Mouse (Mus musculus): Measurements from ENCODE around the gene Fhod1. TPM values are rescaled to one million over a fixed set of nuclear protein-coding genes. Genes with fewer than 3 reads are reported as not detected.

The Fhod1 gene
- total RNA-seq (2015) = 5.0 and 6.2 TPM in 2 replicates
- 2.3 and 2.9 TPM in 2 replicates for total RNA-seq (2017)

DNA sequence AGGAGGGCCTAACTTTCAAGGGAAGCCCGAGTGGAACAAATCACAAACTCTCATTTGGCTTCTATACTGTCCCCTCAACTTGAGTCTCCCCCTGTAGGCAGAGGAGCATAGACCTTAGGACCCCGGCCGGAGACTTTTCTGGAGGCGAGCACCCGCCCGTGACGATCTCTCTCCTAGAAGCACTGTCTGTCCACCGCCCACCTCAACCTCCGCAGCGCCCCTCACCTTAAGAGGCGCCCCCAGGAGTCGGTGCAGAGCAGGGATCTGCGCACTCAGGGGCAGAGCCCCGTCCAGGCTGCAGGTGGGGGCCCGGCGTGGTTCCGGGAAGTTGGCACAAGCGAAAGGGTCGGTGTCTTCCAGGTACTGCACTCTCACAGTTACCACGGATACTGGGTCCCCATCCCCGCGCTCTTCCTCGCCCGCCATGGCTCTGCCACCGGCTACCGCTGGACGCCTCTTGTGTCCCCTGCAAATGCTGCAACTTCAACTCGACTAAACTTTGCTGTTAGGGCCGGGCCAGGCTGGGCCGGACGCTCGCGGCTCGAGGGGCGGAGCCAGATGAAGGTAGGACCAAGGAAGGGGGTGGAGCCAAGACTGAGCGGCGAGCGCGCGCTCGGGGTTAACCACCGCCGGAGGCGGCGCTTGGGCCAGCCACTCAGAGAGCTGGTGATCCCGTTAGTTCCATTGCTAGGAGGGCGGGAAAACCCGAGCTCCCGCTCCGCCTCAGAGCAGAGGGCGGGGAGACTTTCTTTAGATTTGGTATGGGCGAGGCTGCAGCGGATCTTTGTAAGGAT is at the start of gene Fhod1:
Gene Fhod1 (minus strand): TSS at position 526 of the 794 bp plus-strand sequence.
- peak; percentile 86 for ATAC-seq (replicated peaks; ENCODE audit: poor library complexity)

DNA sequence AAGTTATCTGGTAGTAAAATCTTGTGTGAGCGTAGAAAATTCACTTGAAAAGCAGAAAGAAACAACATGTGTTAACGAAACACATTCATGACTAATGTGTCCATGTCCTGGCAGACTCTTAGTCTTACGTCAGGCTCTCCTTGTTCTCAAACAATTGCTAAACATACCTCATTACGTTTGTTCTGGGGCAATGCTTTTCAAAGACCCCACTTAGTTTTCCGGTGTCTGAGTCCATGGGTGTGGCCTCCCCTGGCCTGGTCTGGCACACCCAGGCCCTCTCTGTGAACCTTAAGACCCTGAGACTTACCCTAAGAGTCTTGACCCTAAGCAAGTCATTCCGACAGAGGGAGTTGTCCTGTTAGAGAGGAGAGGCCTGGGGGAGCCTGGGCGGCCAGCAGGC is 46.2 kb upstream of the Fhod1 start:
- no peak for ATAC-seq (replicated peaks; ENCODE audit: poor library complexity)

DNA sequence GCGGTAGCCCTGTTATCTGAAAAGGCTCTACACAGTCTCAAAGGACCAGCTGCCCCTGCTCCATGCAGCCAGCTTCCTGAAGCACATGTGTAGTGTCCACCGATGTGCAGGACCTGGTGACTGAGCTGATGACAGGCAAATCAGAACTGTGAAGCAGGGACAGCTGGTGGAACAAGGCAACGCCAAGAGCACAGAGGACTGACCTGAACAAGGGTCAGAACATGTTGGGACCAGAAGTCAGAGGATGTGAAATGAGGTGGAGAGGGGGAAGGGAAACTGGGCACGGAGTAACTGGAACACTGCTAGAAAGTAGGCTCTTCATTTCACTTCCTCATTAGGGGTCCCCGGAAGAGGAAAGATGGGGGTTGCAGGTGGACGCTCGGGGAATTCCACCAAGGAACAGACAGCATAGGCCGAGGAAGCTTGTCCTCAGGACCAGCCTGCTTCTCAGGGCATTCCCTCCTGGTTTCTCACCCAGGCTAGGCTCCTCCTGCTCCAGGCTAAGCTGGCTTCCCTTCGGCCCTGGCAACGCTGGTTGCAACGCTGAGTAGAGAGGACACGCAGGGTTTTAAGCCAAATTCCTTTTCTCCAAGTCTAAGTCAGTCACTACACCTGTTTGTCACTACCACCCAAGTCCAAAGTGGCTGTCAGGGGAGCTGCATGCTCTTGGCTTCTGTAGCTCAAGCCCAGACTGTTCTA is 45.5 kb upstream of the Fhod1 start:
- peak; percentile 54; the same call in 1 of the 2 replicates for ATAC-seq (replicated peaks; ENCODE audit: poor library complexity)

DNA sequence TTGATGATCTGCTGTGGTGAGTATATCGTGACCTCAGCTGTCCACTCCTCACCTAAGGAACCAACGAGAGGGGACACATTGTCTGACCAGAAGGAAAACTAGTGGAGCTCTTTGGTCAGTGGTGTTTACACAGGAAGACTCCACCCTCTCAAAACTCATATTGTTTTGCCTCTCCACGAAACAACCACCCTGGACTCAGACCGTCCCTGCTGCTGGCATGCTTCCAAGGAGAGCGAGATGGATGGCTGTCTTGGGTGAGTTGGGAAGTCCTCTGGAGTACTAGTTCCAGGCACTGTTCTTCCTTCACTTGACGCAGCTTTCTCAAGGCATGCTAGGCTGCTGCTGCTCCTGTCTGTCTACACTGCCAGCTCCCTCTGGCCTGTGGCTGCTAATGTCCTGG is 41.3 kb upstream of the Fhod1 start:
- ATAC-seq (replicated peaks; ENCODE audit: poor library complexity) = no peak

DNA sequence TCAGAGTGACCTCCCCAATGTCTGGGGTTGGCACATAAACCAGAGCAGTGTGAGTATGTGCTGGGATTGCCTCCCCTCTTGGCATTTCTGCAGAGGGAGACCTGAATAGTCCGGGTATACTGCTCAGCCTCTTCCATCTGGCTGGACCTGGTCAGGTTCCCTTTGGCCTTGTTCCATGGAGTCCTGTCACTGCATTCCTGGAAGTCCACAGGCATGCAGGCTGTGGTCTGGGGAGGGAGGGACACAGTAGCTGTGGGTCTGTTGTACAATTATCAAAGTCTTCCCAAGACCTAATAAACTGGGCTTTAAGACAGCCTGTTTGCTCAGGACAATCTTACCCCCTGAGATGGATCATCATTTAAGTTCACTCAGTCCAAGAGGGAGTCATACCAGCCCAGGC is 39.4 kb upstream of the Fhod1 start:
- ATAC-seq (replicated peaks; ENCODE audit: poor library complexity) = no peak

DNA sequence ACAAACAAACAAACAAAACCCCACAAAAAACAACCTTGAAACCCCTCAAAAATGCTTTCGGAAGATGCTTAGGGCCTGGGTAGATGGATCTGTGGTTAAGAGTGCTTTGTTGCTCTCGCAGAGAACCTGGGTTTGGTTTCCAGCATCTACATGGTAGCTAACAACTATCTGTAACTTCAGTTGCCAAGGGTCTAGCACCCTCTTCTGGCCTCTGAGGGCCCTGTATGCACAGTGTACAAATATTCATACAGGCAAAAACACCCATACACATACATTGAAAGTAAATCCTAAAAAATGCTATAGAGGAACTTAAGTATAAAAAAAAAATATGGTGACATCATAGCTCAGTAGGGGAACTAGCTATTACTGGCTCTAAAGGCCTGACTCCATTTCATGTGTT is 36.3 kb upstream of the Fhod1 start:
- ATAC-seq (replicated peaks; ENCODE audit: poor library complexity) = peak; percentile 37

DNA sequence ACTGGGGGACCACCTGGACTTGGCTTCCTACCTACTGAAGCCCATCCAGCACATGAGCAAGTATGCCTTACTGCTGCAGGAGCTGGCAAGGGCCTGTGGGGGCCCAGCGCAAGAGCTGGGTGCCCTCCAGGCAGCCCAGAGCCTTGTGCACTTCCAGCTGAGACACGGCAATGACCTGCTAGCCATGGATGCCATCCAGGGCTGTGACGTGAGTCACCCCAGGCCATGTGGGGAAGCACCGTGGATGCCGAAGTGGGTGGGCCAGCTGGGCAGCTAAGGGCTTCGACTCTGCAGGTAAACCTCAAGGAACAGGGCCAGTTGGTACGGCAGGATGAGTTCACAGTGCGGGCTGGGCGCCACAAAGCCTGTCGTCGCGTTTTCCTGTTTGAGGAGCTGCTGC is 32.6 kb upstream of the Fhod1 start:
- ATAC-seq (replicated peaks; ENCODE audit: poor library complexity) = no peak

DNA sequence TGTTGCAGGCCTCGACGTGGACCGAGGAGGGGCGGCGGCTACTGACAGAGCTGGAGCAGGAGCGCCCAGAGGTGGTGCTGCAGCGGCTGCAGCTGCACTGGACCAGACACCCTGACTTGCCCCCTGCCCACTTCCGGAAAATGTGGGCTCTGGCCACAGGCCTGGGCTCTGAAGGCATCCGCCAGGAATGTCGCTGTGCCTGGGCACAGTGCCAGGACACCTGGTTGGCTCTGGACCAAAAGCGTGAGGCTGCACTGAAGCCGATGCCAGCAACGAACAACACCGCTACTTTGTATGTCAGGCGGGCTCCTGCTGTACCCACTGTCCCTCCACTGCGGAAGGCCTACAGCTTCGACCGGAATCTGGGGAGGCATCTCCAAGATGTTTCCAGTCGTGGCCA is 30.9 kb upstream of the Fhod1 start:
- ATAC-seq (replicated peaks; ENCODE audit: poor library complexity) = no peak

DNA sequence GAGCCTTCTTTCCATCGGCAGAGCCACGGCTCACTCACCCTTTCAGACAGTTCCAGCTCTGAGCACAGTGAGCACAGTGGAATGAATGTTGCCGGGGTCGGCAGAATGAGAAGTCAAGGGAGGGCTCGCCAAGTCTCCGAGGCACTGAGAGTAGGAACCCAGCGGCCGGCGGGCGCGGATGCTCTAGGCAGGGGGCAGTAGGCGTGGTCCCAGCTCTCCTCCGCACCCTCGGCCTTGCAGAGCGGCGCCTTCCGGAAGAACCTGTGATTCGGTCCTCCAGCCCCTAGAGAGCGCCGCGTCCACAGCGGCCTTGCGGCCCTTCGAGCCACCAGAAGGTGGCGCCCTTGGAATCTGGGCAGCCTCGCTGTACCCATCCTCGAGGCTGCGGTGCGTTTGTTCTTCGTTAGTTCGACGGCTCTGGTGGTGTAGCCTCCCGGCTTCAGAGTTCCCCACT is 26.8 kb upstream of the Fhod1 start:
- peak; percentile 85 for ATAC-seq (replicated peaks; ENCODE audit: poor library complexity)

DNA sequence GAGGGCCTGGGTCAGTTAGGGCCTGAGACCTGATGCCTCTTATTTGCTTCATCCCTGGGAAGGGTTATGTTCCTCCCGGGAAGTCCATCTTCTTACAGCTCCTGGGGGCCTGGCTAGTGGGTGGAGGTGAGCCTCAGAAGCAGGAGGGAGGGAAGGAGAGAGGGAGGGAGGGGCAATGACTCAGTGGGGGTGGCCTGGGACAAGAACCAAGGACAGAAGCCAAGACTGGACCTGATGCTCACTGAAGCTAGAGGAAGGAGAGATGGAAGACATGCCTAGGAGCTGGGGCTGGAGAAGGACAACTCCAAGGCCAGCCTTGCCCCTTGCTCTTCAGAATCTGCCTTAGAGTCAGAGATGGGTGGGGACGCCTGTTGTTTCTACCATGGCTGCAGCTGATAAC is 25.3 kb upstream of the Fhod1 start, which contains the start of gene Plekhg4:
Gene Plekhg4 (plus strand): TSS at position 243 of the 400 bp plus-strand sequence.
- no peak for ATAC-seq (replicated peaks; ENCODE audit: poor library complexity)

DNA sequence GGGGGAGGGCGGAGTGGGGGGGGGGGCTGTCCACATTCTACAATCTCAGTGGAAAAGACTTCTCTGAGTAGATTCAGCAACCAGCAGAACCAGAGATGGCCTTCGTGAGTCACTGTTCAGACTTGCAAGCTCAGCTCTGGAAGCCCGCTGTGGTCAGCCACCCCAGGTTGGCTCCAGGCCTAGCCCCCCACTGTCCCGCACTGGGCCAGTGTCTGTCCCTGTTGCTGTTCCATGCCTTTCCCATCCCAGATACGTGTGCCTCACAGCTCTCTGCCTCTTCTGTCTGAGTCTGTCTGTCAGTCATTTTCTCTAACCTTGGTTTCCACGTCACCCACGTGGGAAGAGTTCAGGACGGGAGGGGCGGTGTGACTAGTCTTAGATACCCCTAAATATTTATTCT is 24.7 kb upstream of the Fhod1 start:
- ATAC-seq (replicated peaks; ENCODE audit: poor library complexity) = no peak

DNA sequence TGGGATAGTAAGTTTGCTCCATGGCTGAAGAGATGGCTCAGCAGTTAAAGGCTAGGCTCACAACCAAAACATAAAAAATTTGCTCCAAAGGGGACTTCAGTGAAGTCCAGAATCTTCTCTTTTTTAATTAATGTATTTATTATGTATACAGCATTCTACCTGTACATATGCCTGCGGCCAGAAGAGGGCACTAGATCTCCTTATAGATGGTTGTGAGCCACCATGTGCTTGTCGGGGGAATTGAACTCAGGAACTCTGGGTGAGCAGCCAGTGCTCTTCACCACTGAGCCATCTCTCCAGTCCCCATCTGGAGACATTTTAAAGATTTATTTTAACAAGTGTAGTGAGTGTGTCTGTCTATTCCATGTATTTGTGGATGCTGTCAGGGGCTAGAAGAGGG is 19.4 kb upstream of the Fhod1 start:
- ATAC-seq (replicated peaks; ENCODE audit: poor library complexity) = peak; percentile 68

DNA sequence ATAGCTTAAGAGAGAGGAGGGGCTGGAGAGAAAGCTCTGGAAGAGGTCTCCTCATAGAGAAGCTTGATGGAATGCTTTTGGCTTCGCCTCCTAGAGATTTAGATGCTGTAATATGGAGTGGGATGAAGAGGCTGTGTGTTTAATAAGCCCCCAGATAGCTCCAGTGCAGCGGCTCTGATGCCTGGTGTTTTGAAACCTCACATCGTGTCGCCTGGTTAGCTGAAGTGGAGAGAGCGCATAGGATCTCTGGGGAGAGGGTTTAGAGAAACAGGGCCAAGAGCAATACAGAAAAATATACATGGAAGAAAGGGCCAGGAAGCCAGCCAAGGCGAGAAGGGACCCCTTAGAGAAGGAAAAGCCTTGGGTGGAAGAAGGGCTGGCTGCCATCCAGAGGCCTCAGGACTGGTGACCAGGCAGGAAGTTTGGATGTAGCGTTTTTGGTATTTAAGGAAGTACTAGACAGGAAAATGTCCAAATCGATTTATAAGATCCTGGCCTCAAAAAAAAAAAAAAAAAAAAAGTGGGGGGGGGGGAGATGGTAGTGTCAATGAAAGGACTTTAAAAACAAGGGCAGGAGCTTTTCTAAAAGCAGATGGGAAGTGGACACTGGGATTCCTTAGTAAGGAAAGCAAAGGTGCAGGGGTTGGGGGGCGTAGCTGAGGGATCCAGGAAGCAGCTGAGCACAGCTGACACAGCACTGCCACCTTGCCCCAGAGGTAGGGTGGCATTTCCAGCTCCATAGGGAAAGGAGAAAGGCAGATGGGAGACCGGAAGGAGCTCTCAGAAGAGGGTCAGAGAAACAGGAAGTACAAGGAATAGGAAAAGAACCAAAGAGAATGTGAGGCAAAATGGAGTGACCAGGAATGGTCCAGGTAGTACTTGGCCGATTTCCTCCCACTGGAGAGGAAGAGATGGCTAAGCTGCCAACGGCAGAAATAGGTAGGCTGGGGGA is 14.3 kb upstream of the Fhod1 start:
- ATAC-seq (replicated peaks; ENCODE audit: poor library complexity) = 0 out of 2 replicates have a peak, but pooled peaks have one; percentile 26

DNA sequence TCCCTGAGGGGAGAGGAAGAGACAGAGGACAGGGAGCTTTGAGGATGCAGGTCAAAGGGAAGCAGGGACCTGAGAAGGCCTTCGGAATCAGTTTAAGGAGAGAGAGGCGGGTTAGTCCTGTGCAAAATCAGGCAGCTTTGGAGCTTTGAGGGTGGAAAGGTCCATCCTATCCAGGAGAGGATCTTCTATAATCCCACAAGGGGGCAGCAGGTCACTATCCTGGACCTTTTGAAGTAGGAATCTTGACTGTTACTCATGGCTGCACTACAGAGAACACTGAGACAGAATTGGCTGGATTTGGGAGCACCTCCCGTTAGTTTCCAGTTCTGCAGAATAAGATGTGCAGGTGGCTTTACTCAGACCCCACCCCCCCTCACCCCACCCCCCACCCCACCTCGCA is 11.9 kb upstream of the Fhod1 start:
- ATAC-seq (replicated peaks; ENCODE audit: poor library complexity) = 0 out of 2 replicates have a peak, but pooled peaks have one; percentile 38

DNA sequence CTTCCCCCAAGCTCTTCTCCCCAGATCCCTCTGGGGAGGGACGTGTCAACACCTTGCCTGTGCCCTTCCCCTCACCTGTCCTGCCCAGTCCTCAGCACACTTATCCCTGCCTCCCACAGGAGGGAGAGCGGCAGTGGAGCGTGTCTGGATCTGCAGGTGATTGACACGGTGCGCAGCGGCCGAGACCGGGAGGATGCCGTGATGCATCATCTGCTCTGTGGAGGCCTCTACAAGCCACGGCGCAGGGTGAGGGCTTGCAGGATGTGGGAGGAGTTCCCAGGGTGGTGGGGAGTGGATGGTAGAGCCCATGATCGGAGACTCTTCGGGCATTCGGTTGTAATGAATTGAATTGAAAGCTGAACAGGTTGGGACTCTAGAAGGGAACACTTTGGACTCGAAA is 11.5 kb upstream of the Fhod1 start:
- ATAC-seq (replicated peaks; ENCODE audit: poor library complexity) = no peak

DNA sequence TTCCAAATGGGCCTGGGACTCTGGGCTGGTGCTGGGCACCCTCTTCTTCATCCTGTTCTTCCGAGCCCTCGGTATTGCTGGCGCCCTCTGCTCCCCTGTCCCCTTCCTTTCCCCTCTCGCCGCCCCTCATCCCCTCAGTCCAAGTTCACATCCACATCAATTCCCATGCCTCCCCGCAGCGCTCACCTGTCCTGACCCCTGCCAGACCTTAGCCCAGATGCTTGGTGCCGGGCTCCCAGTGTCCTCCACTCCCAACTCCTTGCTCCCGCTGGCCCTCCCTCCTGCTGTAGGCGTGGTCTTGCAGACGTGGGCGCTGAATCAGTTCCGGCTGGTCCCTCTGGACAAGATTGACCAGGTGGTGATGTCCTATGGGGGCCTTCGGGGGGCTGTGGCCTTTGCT is 8.9 kb upstream of the Fhod1 start:
- no peak for ATAC-seq (replicated peaks; ENCODE audit: poor library complexity)

DNA sequence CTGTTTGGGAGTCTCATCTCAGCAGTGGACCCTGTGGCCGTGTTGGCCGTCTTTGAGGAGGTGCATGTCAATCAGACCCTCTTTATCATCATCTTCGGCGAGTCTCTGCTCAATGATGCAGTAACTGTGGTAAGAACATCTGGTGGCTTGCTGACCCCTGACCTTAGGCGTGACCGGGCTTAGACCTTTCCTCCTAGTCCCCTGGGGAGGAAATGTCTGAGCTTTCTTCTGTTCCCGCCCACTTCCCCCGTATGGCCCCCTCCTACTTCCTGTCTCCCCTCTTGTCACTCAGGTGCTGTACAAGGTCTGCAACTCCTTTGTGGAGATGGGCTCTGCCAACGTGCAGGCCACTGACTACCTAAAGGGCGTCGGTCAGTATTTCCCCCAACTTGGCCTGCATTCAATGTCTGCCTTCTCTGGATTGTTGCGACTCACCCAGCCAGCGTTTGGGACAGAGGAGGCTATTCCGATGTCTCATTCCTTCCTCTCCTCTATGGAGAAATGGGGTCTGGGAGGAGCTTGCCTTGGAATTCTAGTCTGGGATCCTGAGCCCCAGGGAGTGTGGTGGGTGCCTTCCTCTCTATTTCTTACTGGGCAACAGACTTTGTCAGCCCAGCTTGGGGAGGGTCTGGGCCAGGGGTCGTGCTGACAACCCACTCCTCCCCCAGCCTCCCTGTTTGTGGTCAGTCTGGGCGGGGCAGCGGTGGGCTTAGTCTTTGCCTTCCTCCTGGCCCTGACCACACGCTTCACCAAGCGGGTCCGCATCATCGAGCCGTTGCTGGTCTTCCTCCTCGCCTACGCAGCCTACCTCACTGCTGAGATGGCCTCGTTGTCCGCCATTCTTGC is 7.6 kb upstream of the Fhod1 start:
- no peak for ATAC-seq (replicated peaks; ENCODE audit: poor library complexity)

DNA sequence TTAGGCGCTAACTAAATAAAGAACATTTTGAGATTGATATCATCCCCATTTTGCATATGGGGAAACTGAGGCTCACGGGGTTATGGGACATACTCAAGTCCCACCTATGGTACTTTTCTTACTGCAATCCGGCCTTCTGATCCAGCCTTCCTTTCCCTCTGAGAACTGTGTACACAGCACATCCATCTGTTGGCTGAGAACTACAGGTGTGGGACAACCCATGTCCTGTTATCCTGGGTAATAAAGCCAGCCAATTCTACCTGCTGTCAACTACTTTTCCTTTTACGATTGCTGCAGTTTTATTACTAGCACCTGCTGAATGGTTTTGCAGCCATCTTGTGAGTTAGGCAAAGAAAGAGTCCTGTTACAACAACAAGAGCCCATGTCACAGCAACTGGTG is 6.8 kb upstream of the Fhod1 start:
- ATAC-seq (replicated peaks; ENCODE audit: poor library complexity) = no peak

DNA sequence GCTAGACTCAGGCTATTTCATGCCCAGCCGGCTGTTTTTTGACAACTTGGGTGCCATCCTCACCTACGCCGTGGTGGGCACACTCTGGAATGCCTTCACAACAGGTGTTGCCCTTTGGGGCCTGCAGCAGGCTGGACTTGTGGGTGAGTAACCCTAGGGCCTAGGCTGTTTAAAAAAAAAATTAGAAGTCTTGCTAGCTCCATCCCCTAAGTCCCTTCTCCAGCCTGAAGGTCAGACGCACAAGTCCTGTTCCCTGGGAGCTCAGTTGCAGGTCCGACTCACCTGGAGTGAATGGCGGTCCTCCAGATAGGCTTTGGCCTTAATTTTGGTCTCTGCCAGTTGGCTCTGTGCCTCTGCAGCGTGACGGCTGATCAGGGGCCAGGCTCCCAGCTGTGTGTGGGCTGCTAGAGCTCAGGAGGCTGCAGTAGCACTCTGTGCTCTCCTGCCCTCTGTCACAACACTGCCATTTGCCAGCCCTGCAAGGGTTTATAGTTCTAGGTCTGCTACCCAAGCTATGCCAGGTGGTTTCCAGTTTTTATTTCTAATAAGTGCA is 5.9 kb upstream of the Fhod1 start:
- ATAC-seq (replicated peaks; ENCODE audit: poor library complexity) = no peak

DNA sequence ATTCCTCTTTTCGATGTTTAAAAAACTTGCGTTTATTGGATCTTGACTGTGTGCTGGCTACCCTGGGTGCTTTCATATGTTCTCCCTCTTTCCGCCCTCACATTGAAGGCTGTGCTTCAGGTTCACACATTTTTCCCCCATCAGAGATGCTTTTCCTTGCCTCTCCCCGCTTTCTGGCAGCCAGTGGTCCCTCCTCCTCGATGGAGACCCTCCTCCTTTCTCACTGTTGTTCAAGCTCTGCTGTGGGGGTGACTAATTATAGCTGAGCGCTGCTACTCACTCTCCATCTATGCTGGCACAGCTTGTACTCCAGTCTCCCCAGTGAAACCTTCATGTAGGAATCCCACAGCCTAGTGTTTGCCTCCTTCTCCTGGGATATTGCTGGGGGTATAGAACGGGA is 2.4 kb upstream of the Fhod1 start:
- no peak for ATAC-seq (replicated peaks; ENCODE audit: poor library complexity)

All from megakaryocyte progenitor cell, adult 5-6 weeks (primary cell).